Mouse (Mus musculus): Measurements from ENCODE around the gene Hnrnpa1. TPM values are rescaled to one million over a fixed set of nuclear protein-coding genes. Genes with fewer than 3 reads are reported as not detected.
"Not testable (repeated sequence)": the region's sequence is repeated elsewhere in the genome, so short reads cannot be mapped to it uniquely, and the experiment has no call there.

The Hnrnpa1 gene
- polyA plus RNA-seq, 1 experiment from 2014 or later: 720 TPM

DNA sequence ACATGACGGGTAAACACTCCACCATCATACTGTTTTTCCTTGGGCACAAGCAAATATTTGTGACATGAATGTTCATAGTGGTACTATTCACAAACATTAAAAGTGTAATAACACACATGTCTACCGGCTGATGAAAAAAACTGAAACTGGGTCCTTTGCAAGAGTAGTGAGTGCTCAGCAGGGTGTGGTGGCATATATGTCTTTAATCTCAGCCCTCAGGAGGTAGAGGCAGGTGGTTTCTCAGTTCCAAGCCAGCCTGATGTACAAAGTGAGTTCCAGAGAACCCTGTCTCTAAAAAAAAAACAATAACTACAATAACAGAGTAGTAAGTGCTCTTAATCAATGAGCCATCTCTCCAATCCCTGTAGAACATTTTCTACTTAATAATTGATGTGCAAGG, 24.6 kb downstream of the Hnrnpa1 start:
- H3K9ac ChIP-seq (ENCODE audit: low read depth, low read length): no peak overlapping the region
- H3K9me3 ChIP-seq (replicated peaks; ENCODE audit: low read length): no peaks in the 10 kb centered on the region
- H3K4me3 ChIP-seq (replicated peaks; ENCODE audit: low read depth, low read length): no peak overlapping the region
- H3K27ac ChIP-seq: no peak overlapping the region
- no peaks in the 10 kb centered on the region for H3K27me3 ChIP-seq (ENCODE audit: insufficient read depth, low read length)
- H3K36me3 ChIP-seq (ENCODE audit: insufficient read depth, low read length): no peaks in the 10 kb centered on the region
- no peak for TF ChIP-seq CTCF (IDR thresholded peaks at IDR 0.05; ENCODE audit: low read depth)
- DNase-seq (ENCODE audit: low spot score): no peak
- no peaks in the 10 kb centered on the region for H3K4me1 ChIP-seq (replicated peaks; ENCODE audit: insufficient read depth, low read length)
- H3K4me2 ChIP-seq (ENCODE audit: low read length): no peak overlapping the region
- whole genome bisulfite sequencing: 96% methylated on average over 2 of the region's 2 CpGs
- no peak for ATAC-seq (replicated peaks; ENCODE audit: low FRiP score, low read depth)

DNA sequence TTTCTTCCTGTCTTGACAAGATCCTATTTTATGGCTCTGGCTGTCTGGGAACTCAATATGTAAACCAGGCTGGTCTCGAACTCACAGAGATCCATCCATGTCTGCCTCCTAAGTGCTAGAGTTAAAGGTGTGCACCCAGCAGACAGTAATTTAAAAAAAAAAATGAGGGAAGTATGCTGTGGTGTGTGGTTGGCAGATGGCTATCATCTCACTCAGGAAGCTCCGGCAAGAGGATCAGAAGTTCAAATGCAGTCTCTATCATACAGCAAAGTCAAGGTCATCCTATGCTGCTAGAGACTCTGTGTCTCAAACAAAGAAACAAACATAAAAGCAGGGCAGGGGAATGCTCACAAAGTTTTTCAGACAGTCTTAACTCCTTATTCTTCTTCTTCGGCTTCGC, 28.7 kb downstream of the Hnrnpa1 start:
- Histone ChIP-seq H3K9me3 (replicated peaks; ENCODE audit: low read length) (no peaks in the 10 kb centered on the region), H3K4me1 (replicated peaks; ENCODE audit: insufficient read depth, low read length) (peaks cover 5% of the 10 kb centered on the region; the same call in 1 of the 2 replicates), H3K27ac (no peak overlapping the region), H3K36me3 (ENCODE audit: insufficient read depth, low read length) (no peaks in the 10 kb centered on the region), H3K4me3 (replicated peaks; ENCODE audit: low read depth, low read length) (no peak overlapping the region), H3K9ac (ENCODE audit: low read depth, low read length) (no peak overlapping the region), H3K4me2 (ENCODE audit: low read length) (no peak overlapping the region), H3K27me3 (ENCODE audit: insufficient read depth, low read length) (no peaks in the 10 kb centered on the region)
- no peak for TF ChIP-seq CTCF (IDR thresholded peaks at IDR 0.05; ENCODE audit: low read depth)
- WGBS: 77% methylated on average over 4 of the region's 4 CpGs
- ATAC-seq (replicated peaks; ENCODE audit: low FRiP score, low read depth) (no peak), DNase-seq (ENCODE audit: low spot score) (no peak)

DNA sequence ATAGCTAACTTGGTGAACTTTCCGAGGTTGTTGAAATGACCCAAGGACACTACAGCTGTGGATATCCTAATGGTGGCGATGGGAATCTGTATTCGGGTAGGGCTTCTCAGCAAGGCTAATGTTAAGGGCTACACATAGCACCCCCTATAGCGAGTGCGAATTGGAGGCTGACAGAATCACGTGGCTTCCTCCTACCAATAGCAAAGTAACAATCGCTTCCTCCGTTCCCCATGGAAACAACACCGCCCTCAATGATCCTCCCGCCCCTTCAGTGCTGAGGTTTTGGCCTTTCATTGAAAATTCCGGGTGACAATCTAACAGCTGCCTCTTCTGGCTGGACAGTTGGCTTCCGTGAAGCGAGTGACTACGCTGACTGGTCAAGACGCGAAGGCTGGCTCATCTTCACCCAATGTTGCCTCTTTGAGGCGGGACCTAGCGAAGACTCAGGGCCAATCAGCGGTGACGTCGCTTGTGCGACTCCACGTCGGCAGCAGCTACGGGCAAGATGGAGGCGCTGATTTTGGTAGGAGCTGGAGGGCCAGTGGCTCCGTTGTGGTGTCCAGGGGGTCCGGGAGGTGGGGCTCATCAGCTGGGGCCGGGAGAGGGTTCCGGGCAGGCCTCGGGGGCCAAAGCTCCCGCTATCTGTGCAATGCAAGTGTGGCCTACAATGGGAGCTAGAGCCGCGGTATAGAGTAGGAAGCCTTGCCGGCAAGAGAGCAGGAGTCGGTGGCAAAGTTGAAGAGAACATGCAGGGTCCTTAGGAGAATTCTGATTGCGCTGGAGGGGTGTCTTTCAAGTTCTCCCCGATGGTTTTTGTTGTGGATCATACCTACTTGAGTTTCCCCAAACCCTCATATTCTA, 32.4 kb downstream of the Hnrnpa1 start, which contains the start of gene Copz1:
TSS of gene Copz1 (plus strand) at position 296 of the 861 bp plus-strand sequence.
- Histone ChIP-seq H3K27me3 (ENCODE audit: insufficient read depth, low read length) (no peaks in the 10 kb centered on the region), H3K4me2 (ENCODE audit: low read length) (peak within 1 kb of the TSS; percentile 73), H3K27ac (peak within 1 kb of the TSS; percentile 61; the same call in 1 of the 2 replicates), H3K9ac (ENCODE audit: low read depth, low read length) (peak within 1 kb of the TSS; percentile 96), H3K9me3 (replicated peaks; ENCODE audit: low read length) (no peaks in the 10 kb centered on the region), H3K36me3 (ENCODE audit: insufficient read depth, low read length) (no peaks in the 10 kb centered on the region), H3K4me1 (replicated peaks; ENCODE audit: insufficient read depth, low read length) (peaks cover 8% of the 10 kb centered on the region; the same call in 1 of the 2 replicates), H3K4me3 (replicated peaks; ENCODE audit: low read depth, low read length) (peak within 1 kb of the TSS; percentile 95)
- DNase-seq (ENCODE audit: low spot score) (peak; percentile 100), ATAC-seq (replicated peaks; ENCODE audit: low FRiP score, low read depth) (peak; percentile 99)
- TF ChIP-seq CTCF (IDR thresholded peaks at IDR 0.05; ENCODE audit: low read depth): peak; percentile 46; the same call in 1 of the 2 replicates
- WGBS: under 1% methylated on average over 38 of the region's 38 CpGs

DNA sequence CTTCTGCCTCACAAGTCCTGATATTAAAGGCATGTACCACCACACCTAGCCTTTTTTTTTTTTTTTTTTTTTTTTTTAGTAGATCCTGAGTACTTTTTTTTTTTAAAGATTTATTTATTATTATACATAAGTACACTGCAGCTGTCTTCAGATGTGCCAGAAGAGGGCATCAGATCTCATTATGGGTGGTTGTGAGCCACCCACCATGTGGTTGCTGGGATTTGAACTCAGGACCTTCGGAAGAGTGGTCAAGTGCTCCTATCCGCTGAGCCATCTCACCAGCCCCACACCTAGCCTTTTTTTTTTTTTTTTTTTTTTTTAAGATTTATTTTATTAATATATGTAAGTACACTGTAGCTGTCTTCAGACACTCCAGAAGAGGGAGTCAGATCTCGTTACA, 35.7 kb downstream of the Hnrnpa1 start:
- H3K36me3 ChIP-seq (ENCODE audit: insufficient read depth, low read length); DNase-seq (ENCODE audit: low spot score); H3K9ac ChIP-seq (ENCODE audit: low read depth, low read length); ATAC-seq (replicated peaks; ENCODE audit: low FRiP score, low read depth); H3K4me2 ChIP-seq (ENCODE audit: low read length); H3K27me3 ChIP-seq (ENCODE audit: insufficient read depth, low read length); H3K27ac ChIP-seq; H3K4me3 ChIP-seq (replicated peaks; ENCODE audit: low read depth, low read length); H3K9me3 ChIP-seq (replicated peaks; ENCODE audit: low read length): not testable (repeated sequence)
- 91% methylated on average over 3 of the region's 3 CpGs for WGBS
- peaks cover 14% of the 10 kb centered on the region; the same call in 1 of the 2 replicates for H3K4me1 ChIP-seq (replicated peaks; ENCODE audit: insufficient read depth, low read length)

DNA sequence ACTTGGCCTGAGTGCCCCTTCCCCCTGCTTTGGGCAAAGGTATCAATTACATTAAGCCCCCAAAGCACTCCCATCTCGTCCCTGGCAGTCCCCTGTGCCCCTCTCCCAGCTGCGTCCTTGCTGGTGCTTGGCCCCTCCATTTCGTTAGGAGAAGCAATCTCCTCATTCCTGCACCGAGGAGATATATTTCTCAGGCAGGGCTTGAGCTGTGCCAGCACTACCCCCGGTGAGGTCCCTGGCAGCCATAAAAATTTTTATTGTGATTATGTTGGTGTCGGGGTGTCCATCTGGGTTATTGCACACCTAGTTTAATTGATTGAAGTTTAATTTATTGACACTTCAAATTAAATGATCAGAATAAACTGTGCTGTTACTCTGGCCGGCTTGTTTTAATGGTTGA, 37.7 kb downstream of the Hnrnpa1 start:
- H3K27ac ChIP-seq: no peak overlapping the region
- H3K4me2 ChIP-seq (ENCODE audit: low read length): no peak overlapping the region
- ATAC-seq (replicated peaks; ENCODE audit: low FRiP score, low read depth): no peak
- H3K4me1 ChIP-seq (replicated peaks; ENCODE audit: insufficient read depth, low read length): peaks cover 14% of the 10 kb centered on the region; the same call in 1 of the 2 replicates
- H3K36me3 ChIP-seq (ENCODE audit: insufficient read depth, low read length): no peaks in the 10 kb centered on the region
- H3K9ac ChIP-seq (ENCODE audit: low read depth, low read length): no peak overlapping the region
- DNase-seq (ENCODE audit: low spot score): no peak
- no peak for TF ChIP-seq CTCF (IDR thresholded peaks at IDR 0.05; ENCODE audit: low read depth)
- H3K4me3 ChIP-seq (replicated peaks; ENCODE audit: low read depth, low read length): no peak overlapping the region
- no peaks in the 10 kb centered on the region for H3K9me3 ChIP-seq (replicated peaks; ENCODE audit: low read length)
- 27% methylated on average over 7 of the region's 7 CpGs for WGBS
- no peaks in the 10 kb centered on the region for H3K27me3 ChIP-seq (ENCODE audit: insufficient read depth, low read length)

DNA sequence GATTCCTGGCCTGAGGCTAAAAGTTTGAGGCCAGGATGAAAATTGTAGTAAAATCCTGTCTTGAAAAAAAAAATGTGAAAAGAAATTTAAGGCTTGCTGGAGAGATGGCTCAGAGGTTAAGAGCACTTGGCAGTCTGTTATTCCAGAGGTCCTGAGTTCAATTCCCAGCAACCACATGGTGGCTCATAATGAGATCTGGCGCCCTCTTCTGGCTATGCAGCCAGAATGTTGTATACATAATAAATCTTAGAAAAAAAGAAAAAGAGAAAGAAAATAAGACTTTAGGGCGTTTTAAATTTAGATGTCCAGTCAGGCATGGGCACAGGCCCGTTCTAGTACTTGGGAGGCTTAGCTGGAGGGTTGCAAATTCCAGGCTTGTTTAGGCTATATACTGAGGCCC, 39.5 kb downstream of the Hnrnpa1 start:
- WGBS: 44% methylated on average over 3 of the region's 3 CpGs
- H3K36me3 ChIP-seq (ENCODE audit: insufficient read depth, low read length): no peaks in the 10 kb centered on the region
- no peak overlapping the region for H3K4me2 ChIP-seq (ENCODE audit: low read length)
- no peak overlapping the region for H3K4me3 ChIP-seq (replicated peaks; ENCODE audit: low read depth, low read length)
- H3K9ac ChIP-seq (ENCODE audit: low read depth, low read length): no peak overlapping the region
- H3K27me3 ChIP-seq (ENCODE audit: insufficient read depth, low read length): no peaks in the 10 kb centered on the region
- no peak overlapping the region for H3K27ac ChIP-seq
- no peak for ATAC-seq (replicated peaks; ENCODE audit: low FRiP score, low read depth)
- H3K9me3 ChIP-seq (replicated peaks; ENCODE audit: low read length): no peaks in the 10 kb centered on the region
- peak; percentile 70 for DNase-seq (ENCODE audit: low spot score)
- peak; percentile 65 for TF ChIP-seq CTCF (IDR thresholded peaks at IDR 0.05; ENCODE audit: low read depth)
- 0 out of 2 replicates have a peak, but pooled peaks cover 7% of the 10 kb centered on the region for H3K4me1 ChIP-seq (replicated peaks; ENCODE audit: insufficient read depth, low read length)

Data from kidney, postnatal 0 days (tissue).